Mouse (Mus musculus): Measurements from ENCODE around the gene Prss16. TPM values are rescaled to one million over a fixed set of nuclear protein-coding genes. Genes with fewer than 3 reads are reported as not detected.

Gene Prss16
- polyA plus RNA-seq, 1 experiment from 2014 or later, result not detected

DNA sequence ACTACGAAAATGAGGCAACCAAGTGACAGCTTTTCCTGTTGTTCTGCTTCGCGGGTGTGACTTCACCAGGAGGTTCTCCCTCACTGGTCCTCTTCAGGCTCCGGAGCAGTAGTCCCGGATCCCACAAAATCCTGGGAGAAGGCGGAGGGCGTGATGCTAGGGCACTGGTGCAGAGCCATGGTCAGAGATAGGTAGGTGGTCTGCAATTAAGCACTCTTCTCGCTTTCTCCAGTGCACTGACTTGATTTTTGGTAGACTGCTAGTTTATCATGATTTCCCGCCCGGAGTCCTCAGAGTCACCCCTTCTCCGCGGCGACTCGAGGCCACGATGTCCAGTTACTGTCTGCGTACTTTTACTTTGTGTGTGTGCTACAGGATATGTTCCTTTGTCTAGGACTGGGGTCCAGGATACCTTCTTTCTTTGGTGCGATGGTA lies 4.9 kb upstream of the Prss16 start:
- 18% methylated on average over 17 of the region's 17 CpGs for WGBS
- Histone ChIP-seq H3K36me3 (ENCODE audit: control insufficient read depth, insufficient read depth, low read length) (no peaks in the 10 kb centered on the region), H3K4me2 (ENCODE audit: low read length) (no peak overlapping the region), H3K9me3 (ENCODE audit: control insufficient read depth, low read length) (peaks cover 2% of the 10 kb centered on the region), H3K4me3 (ENCODE audit: low read length) (no peak overlapping the region), H3K27me3 (replicated peaks; ENCODE audit: control insufficient read depth, insufficient read depth, low read length) (peaks cover 72% of the 10 kb centered on the region), H3K9ac (ENCODE audit: low read depth, low read length) (no peak overlapping the region), H3K27ac (ENCODE audit: low read depth, low read length) (no peak overlapping the region), H3K4me1 (ENCODE audit: control insufficient read depth, insufficient read depth, low read depth, low read length) (no peaks in the 10 kb centered on the region)
- ATAC-seq, result no peak

DNA sequence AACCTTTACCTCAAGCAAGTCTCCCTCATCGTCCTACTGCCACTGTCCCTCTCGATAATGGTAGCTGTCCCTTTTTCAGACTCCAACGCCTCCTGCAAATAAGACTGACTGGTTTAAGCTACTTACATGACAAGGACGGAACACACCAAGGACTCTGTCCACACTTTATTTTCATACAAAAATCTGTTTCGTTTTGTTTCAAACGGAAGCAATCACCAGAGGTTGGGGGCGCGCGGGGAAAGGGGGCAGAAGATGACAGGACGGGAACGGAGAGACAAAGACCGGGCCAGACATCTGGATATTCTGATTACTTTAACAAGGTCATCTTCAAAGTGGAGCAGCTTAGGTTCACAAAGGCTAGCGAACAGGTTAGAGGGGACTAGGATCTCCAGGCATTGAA lies 4.2 kb upstream of the Prss16 start:
- WGBS, result 23% methylated on average over 13 of the region's 13 CpGs

DNA sequence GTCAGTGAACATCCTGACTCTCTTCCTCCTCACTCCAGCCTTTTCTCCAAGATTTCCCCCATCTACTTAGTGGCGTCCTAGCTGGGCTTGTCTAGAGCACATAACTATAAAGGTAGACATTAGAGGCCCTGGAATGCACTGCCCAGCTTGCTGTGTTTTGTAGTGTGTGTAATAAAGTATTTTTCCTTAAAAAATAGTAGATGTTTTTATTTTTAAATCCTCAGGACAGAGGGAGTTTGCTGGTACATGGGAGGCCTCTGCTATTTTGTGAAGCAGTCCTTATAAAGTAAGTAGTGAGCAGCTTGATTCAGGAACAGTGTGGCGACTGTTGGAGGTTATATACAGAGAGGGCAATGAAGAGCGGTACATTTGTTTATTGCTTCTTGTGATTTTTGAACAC lies 835 bp downstream of the Prss16 start:
- H3K9me3 ChIP-seq (ENCODE audit: control insufficient read depth, low read length), result no peaks in the 10 kb centered on the region; the same call in 1 of the 2 replicates
- ATAC-seq, result no peak
- no peak overlapping the region for H3K27ac ChIP-seq (ENCODE audit: low read depth, low read length)
- 74% methylated on average over 3 of the region's 3 CpGs for WGBS
- H3K27me3 ChIP-seq (replicated peaks; ENCODE audit: control insufficient read depth, insufficient read depth, low read length), result peaks cover 81% of the 10 kb centered on the region
- H3K36me3 ChIP-seq (ENCODE audit: control insufficient read depth, insufficient read depth, low read length), result no peaks in the 10 kb centered on the region
- no peak overlapping the region for H3K4me2 ChIP-seq (ENCODE audit: low read length)
- no peak overlapping the region for H3K4me3 ChIP-seq (ENCODE audit: low read length)
- no peak overlapping the region for H3K9ac ChIP-seq (ENCODE audit: low read depth, low read length)
- H3K4me1 ChIP-seq (ENCODE audit: control insufficient read depth, insufficient read depth, low read depth, low read length), result peaks cover 14% of the 10 kb centered on the region

More for the DNA sequence above, 4.2 kb upstream of the Prss16 start:
- H3K27ac ChIP-seq (ENCODE audit: low read depth, low read length), result no peak overlapping the region
- peaks cover 72% of the 10 kb centered on the region for H3K27me3 ChIP-seq (replicated peaks; ENCODE audit: control insufficient read depth, insufficient read depth, low read length)
- H3K4me2 ChIP-seq (ENCODE audit: low read length), result no peak overlapping the region
- no peak overlapping the region for H3K9ac ChIP-seq (ENCODE audit: low read depth, low read length)
- no peaks in the 10 kb centered on the region for H3K36me3 ChIP-seq (ENCODE audit: control insufficient read depth, insufficient read depth, low read length)
- peaks cover 2% of the 10 kb centered on the region for H3K9me3 ChIP-seq (ENCODE audit: control insufficient read depth, low read length)
- H3K4me3 ChIP-seq (ENCODE audit: low read length), result no peak overlapping the region
- ATAC-seq, result no peak
- no peaks in the 10 kb centered on the region for H3K4me1 ChIP-seq (ENCODE audit: control insufficient read depth, insufficient read depth, low read depth, low read length)

DNA sequence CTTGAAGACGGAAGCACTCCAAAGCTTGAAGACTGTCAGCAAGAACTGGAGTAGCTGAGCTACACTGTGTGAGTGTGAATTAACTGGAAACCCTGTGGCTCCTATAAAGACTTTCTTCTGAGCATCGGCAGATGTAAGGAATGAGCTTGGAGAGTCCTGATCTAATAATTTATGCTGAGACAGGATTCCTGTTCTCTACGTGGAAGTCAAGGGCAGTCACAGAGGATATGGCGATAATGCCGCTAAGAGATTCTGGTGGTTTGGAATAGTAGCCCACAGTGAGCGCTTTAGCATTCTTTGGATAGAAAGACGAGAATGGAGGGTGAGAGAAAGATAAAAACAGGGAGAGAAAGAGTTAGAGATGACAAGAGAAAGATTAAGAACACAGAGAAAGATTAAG lies 1.7 kb downstream of the Prss16 start:
- H3K4me1 ChIP-seq (ENCODE audit: control insufficient read depth, insufficient read depth, low read depth, low read length), result peaks cover 14% of the 10 kb centered on the region
- H3K4me2 ChIP-seq (ENCODE audit: low read length), result no peak overlapping the region
- no peaks in the 10 kb centered on the region for H3K36me3 ChIP-seq (ENCODE audit: control insufficient read depth, insufficient read depth, low read length)
- no peak overlapping the region for H3K9ac ChIP-seq (ENCODE audit: low read depth, low read length)
- H3K4me3 ChIP-seq (ENCODE audit: low read length), result no peak overlapping the region
- no peak overlapping the region for H3K27ac ChIP-seq (ENCODE audit: low read depth, low read length)
- 51% methylated on average over 7 of the region's 7 CpGs for WGBS
- peaks cover 83% of the 10 kb centered on the region for H3K27me3 ChIP-seq (replicated peaks; ENCODE audit: control insufficient read depth, insufficient read depth, low read length)
- no peaks in the 10 kb centered on the region; the same call in 1 of the 2 replicates for H3K9me3 ChIP-seq (ENCODE audit: control insufficient read depth, low read length)
- no peak for ATAC-seq

DNA sequence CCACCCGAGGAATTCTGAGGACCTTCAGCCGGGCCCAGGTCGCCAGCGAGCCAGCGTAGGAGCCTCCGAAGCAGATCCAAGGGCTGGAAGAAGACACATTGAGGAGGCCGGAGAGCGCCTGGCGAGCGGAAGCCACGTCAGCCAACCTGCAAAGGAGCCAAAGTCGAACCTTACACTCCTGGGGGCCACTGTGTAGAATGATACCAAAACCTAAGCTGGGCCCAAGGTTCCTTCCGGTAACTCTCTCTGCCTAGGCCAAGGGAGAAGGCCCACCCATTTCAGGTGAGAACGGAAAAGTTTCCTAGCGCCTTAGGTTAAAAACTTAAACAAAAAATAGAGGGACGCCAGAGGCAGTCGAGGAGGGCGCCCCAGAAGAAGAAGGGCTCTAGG lies 2.4 kb downstream of the Prss16 start:
- H3K36me3 ChIP-seq (ENCODE audit: control insufficient read depth, insufficient read depth, low read length), result no peaks in the 10 kb centered on the region
- peaks cover 14% of the 10 kb centered on the region for H3K4me1 ChIP-seq (ENCODE audit: control insufficient read depth, insufficient read depth, low read depth, low read length)
- no peak for ATAC-seq
- H3K27me3 ChIP-seq (replicated peaks; ENCODE audit: control insufficient read depth, insufficient read depth, low read length), result peaks cover 84% of the 10 kb centered on the region
- H3K27ac ChIP-seq (ENCODE audit: low read depth, low read length), result no peak overlapping the region
- H3K9me3 ChIP-seq (ENCODE audit: control insufficient read depth, low read length), result no peaks in the 10 kb centered on the region; the same call in 1 of the 2 replicates
- peak overlapping the region; percentile 51 for H3K4me3 ChIP-seq (ENCODE audit: low read length)
- WGBS, result 4% methylated on average over 18 of the region's 18 CpGs
- H3K9ac ChIP-seq (ENCODE audit: low read depth, low read length), result no peak overlapping the region
- peak overlapping the region; percentile 94 for H3K4me2 ChIP-seq (ENCODE audit: low read length)

DNA sequence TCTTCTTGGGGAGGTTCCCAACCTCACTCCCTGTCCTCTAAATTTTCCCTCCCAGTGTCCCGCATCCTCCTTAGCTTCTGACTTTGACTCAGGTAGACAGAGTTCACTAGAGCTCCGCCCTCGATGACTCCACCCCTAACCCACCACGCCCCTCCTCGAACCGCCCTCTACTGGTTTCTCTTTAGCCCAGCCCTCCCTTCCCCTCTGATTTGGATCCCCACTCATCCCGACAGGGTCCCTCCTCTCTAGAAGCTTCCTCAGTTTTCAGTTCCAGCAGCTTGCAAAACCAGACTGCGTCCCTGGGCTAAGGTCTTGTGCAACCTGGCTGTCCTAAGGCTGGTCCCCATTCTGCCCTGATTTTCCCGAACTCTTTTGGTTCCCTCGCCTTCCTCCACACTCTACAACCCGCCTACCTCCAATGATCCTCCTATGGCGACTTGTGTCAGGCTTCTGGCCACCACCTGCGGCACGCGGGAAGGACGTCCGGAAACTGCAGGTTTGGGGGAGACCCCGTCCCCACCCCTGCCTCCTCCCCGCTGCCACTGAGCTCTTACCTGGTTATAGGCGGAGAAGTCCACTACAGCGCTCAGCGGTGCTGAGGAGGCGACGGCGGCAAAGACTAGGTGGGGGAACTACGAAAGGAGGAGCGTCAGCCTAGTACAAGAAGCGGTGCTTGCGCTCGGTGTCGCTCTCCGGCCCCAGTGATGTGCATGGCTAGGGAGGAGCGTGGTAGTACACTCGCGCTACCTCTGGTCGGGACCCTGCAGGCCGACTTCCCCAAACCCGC lies 3.0 kb downstream of the Prss16 start:
- under 1% methylated on average over 38 of the region's 38 CpGs for WGBS
- Histone ChIP-seq H3K4me3 (ENCODE audit: low read length) (peak overlapping the region; percentile 51), H3K27me3 (replicated peaks; ENCODE audit: control insufficient read depth, insufficient read depth, low read length) (peaks cover 86% of the 10 kb centered on the region), H3K4me1 (ENCODE audit: control insufficient read depth, insufficient read depth, low read depth, low read length) (peaks cover 14% of the 10 kb centered on the region), H3K36me3 (ENCODE audit: control insufficient read depth, insufficient read depth, low read length) (no peaks in the 10 kb centered on the region), H3K9me3 (ENCODE audit: control insufficient read depth, low read length) (no peaks in the 10 kb centered on the region; the same call in 1 of the 2 replicates), H3K27ac (ENCODE audit: low read depth, low read length) (no peak overlapping the region), H3K4me2 (ENCODE audit: low read length) (peak overlapping the region; percentile 94), H3K9ac (ENCODE audit: low read depth, low read length) (peak overlapping the region; percentile 52)
- peak; percentile 74 for ATAC-seq

DNA sequence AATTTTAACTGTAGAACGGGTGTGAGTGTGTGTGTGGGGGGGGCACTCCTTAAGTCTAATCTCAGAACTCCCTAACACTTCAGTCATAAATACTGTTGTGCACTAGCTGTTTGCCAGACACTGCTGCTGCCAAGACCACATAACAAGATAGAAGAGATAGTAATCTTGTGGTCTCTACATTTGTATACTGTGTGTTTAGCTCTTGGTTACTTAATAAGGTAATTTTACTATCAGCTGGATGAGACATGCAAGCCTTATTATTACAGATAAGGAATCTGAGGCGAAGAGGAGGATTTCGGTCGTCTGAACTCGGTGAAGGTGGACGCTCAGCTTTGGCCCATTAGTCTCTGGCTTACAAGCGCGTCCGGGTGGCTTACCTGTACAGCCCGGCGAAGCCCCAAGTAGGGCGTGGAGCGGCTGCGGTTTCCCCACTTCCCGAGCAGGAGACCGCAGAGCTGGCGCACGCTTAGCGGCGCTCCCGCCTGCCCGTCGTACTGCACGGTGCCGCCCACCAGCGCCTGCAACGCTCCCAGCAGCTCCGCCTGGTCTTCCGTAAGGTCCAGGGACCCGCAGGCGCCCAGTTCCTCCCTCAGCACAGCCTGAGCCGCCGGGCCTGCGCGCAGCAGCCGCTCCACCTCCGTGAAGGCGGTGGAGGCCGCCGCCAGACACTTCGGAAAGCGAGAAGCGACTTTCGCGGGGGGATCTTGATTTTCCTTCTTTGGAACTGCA lies 3.8 kb downstream of the Prss16 start:
- Histone ChIP-seq H3K9me3 (ENCODE audit: control insufficient read depth, low read length) (no peaks in the 10 kb centered on the region; the same call in 1 of the 2 replicates), H3K4me3 (ENCODE audit: low read length) (peak overlapping the region; percentile 51), H3K36me3 (ENCODE audit: control insufficient read depth, insufficient read depth, low read length) (no peaks in the 10 kb centered on the region), H3K9ac (ENCODE audit: low read depth, low read length) (peak overlapping the region; percentile 52), H3K4me2 (ENCODE audit: low read length) (peak overlapping the region; percentile 94), H3K4me1 (ENCODE audit: control insufficient read depth, insufficient read depth, low read depth, low read length) (peaks cover 14% of the 10 kb centered on the region), H3K27ac (ENCODE audit: low read depth, low read length) (no peak overlapping the region), H3K27me3 (replicated peaks; ENCODE audit: control insufficient read depth, insufficient read depth, low read length) (peaks cover 91% of the 10 kb centered on the region)
- ATAC-seq, result peak; percentile 67
- WGBS, result under 1% methylated on average over 41 of the region's 45 CpGs

DNA sequence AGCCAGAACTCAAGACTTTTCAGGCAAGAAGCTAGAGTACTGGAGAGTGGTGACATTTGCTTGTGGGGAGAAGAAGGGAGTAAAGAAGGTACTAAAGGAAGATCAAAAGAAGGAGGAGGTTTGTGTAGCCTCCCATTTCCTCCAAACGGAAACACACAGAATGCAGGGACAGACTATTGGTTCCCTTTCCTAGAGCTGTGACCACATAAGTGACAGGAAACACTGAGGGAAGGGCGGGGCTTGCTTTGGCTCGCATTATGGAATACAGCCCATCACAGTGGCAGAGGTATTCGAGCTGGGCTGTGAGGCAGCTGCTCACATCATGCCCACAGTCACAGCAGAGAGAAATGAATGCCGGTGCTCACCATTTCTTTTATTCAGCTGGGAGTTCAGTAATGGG lies 7.7 kb downstream of the Prss16 start:
- no peak for ATAC-seq
- Histone ChIP-seq H3K4me2 (ENCODE audit: low read length) (no peak overlapping the region), H3K27ac (ENCODE audit: low read depth, low read length) (no peak overlapping the region), H3K9me3 (ENCODE audit: control insufficient read depth, low read length) (no peaks in the 10 kb centered on the region), H3K9ac (ENCODE audit: low read depth, low read length) (no peak overlapping the region), H3K4me1 (ENCODE audit: control insufficient read depth, insufficient read depth, low read depth, low read length) (peaks cover 14% of the 10 kb centered on the region), H3K27me3 (replicated peaks; ENCODE audit: control insufficient read depth, insufficient read depth, low read length) (peaks cover 87% of the 10 kb centered on the region), H3K4me3 (ENCODE audit: low read length) (no peak overlapping the region), H3K36me3 (ENCODE audit: control insufficient read depth, insufficient read depth, low read length) (no peaks in the 10 kb centered on the region)
- WGBS, result 32% methylated on average over 5 of the region's 5 CpGs

DNA sequence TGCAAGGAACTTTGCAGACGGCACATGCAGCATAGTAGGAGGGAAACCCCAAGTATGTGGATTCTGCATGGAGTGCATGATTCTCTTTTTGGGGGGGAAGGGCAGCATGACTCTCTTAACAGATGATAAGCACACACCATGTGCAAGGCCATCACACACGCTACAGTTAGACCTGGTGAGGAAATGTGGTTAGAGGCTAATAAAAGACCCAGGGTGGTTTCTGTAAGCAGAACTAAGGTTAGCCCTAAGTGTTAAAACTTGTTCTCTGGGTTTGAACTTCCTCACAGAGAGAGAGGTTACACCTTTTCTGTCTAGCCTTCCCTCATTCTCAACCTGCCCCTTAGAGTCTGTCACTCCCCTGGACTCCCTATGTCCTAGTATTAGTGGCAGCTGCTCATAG lies 8.2 kb downstream of the Prss16 start:
- no peak overlapping the region for H3K27ac ChIP-seq (ENCODE audit: low read depth, low read length)
- no peak overlapping the region for H3K4me3 ChIP-seq (ENCODE audit: low read length)
- H3K9ac ChIP-seq (ENCODE audit: low read depth, low read length), result no peak overlapping the region
- 54% methylated on average over 2 of the region's 2 CpGs for WGBS
- H3K4me2 ChIP-seq (ENCODE audit: low read length), result no peak overlapping the region
- peaks cover 9% of the 10 kb centered on the region for H3K4me1 ChIP-seq (ENCODE audit: control insufficient read depth, insufficient read depth, low read depth, low read length)
- ATAC-seq, result no peak
- H3K36me3 ChIP-seq (ENCODE audit: control insufficient read depth, insufficient read depth, low read length), result no peaks in the 10 kb centered on the region
- no peaks in the 10 kb centered on the region for H3K9me3 ChIP-seq (ENCODE audit: control insufficient read depth, low read length)
- H3K27me3 ChIP-seq (replicated peaks; ENCODE audit: control insufficient read depth, insufficient read depth, low read length), result peaks cover 83% of the 10 kb centered on the region
